Mouse (Mus musculus): ENCODE results near the gene Pxdc1. TPM values are rescaled to one million over a fixed set of nuclear protein-coding genes. Genes with fewer than 3 reads are reported as not detected.

Gene Pxdc1
- total RNA-seq, 2 experiments from 2014 or later = 4.1 to 5.1 TPM

GRCm38 (mm10) chr13:34651474-34651991 lies 1.8 kb downstream of the Pxdc1 start:
- peak; percentile 10 to 40 for DNase-seq

GRCm38 (mm10) chr13:34650953-34651352 lies 2.3 kb downstream of the Pxdc1 start:
- DNase-seq = peak in 1 of 2 experiments; percentile 42

GRCm38 (mm10) chr13:34650371-34650770 lies 2.9 kb downstream of the Pxdc1 start:
- no peak for DNase-seq

GRCm38 (mm10) chr13:34647751-34648150 lies 5.5 kb downstream of the Pxdc1 start:
- no peak for DNase-seq

GRCm38 (mm10) chr13:34647221-34647620 lies 6.1 kb downstream of the Pxdc1 start:
- DNase-seq = no peak

GRCm38 (mm10) chr13:34646240-34646750 lies 7.0 kb downstream of the Pxdc1 start:
- DNase-seq = no peak

GRCm38 (mm10) chr13:34645519-34645918 lies 7.8 kb downstream of the Pxdc1 start:
- no peak for DNase-seq

- no peak for DNase-seq
Observed at GRCm38 (mm10) chr13:34644401-34644800, 8.9 kb downstream of the Pxdc1 start.

- no peak for DNase-seq
Observed at GRCm38 (mm10) chr13:34643926-34644325, 9.4 kb downstream of the Pxdc1 start.

- peak; percentile 60 to 63 for DNase-seq
Observed at GRCm38 (mm10) chr13:34642941-34643875, 10.1 kb downstream of the Pxdc1 start.

GRCm38 (mm10) chr13:34641066-34641465 lies 12.2 kb downstream of the Pxdc1 start:
- no peak for DNase-seq

- peak; percentile 62 to 76 for DNase-seq
Observed at GRCm38 (mm10) chr13:34635978-34636377, 17.3 kb downstream of the Pxdc1 start.

GRCm38 (mm10) chr13:34630319-34630718 lies 23.0 kb downstream of the Pxdc1 start:
- DNase-seq = no peak

GRCm38 (mm10) chr13:34629741-34630140 lies 23.5 kb downstream of the Pxdc1 start:
- DNase-seq = no peak

- no peak for DNase-seq
Observed at GRCm38 (mm10) chr13:34627446-34627845, 25.8 kb downstream of the Pxdc1 start.

- no peak for DNase-seq
Observed at GRCm38 (mm10) chr13:34624414-34624813, 28.9 kb downstream of the Pxdc1 start.

- DNase-seq = no peak
Observed at GRCm38 (mm10) chr13:34612402-34612801, 40.9 kb downstream of the Pxdc1 start.

GRCm38 (mm10) chr13:34609711-34610110 lies 43.6 kb downstream of the Pxdc1 start:
- DNase-seq = peak in 1 of 2 experiments; percentile 6

GRCm38 (mm10) chr13:34607079-34607478 lies 46.2 kb downstream of the Pxdc1 start:
- no peak for DNase-seq

GRCm38 (mm10) chr13:34605884-34606283 lies 47.4 kb downstream of the Pxdc1 start:
- no peak for DNase-seq

GRCm38 (mm10) chr13:34605206-34605605 lies 48.1 kb downstream of the Pxdc1 start:
- no peak for DNase-seq

- DNase-seq = no peak
Observed at GRCm38 (mm10) chr13:34604406-34604805, 48.9 kb downstream of the Pxdc1 start.

- DNase-seq = no peak
Observed at GRCm38 (mm10) chr13:34602757-34603156, 50.5 kb downstream of the Pxdc1 start.
